Mouse (Mus musculus) erythroblast, embryonic 14.5 days (primary cell): ENCODE data around the gene St6galnac1.

Experiments used
- GATA1 ChIP-seq: IDR thresholded peaks from 2 replicates; pipeline ENCODE4 v1.6.1; 2012; ENCODE audit warnings: low read length, inconsistent platforms, mixed read lengths
- TAL1 ChIP-seq: IDR thresholded peaks from 3 replicates; pipeline ENCODE4 v1.6.1; 2012; ENCODE audit warnings: low read length, inconsistent platforms, mixed read lengths

GRCm38 (mm10) chr11:116753674-116754470 is 21.4 kb downstream of the St6galnac1 start:
- no peak for TF ChIP-seq GATA1
- no peak for TF ChIP-seq TAL1
